Mouse (Mus musculus): ENCODE measurements at regions not wholly inside any gene's neighbourhood (a gene's known extent, or its start where the extent isn't known, plus 50 kb on each side); places are given as distances from the start of the nearest gene placed in this dataset.

DNA sequence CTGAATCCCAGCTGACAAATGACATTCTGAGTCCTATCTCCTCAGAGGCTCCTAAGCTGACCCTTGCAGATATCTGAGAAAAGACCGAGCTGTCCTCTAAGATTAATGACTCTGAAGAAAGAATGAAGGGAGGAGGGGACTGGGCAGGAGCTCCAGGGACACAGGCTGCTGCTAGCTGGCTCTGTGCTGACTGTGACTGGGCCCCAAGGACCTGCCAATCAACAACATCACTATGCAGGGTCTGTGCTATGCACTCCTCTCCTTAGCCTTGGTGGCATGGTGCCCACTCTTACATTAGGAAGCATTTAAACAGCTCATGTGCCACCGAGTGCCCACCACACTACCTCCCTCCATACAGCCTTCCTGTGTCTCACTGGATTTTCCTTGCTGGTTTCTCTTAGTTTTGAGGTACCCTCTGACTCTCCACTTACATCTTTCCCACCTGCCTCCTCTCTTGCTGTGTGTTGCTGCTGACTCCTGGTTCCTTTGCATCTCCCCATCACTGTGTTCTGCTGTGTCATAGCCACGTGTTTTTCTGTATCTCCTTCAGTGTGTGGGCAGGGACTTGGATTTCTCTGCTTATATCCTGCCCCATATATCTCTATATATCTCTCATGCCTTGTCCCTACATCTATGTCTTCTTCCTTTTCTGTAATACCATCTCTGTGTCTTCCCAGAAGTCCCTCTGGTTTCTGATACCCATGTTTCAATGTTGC is 219.4 kb upstream of the Xylt1 start:
- no peaks in the 10 kb centered on the region for H3K36me3 ChIP-seq
- no peaks in the 10 kb centered on the region for H3K27me3 ChIP-seq (ENCODE audit: low read depth, poor library complexity, severe bottlenecking)
- no peak for DNase-seq (ENCODE audit: low spot score)
- H3K4me1 ChIP-seq, result peaks cover 9% of the 10 kb centered on the region; the same call in 1 of the 2 replicates
- H3K9me3 ChIP-seq (replicated peaks), result no peaks in the 10 kb centered on the region
- no peak overlapping the region for H3K4me3 ChIP-seq
- no peak overlapping the region for H3K27ac ChIP-seq (replicated peaks)
- 58% methylated on average over 3 of the region's 3 CpGs for WGBS

DNA sequence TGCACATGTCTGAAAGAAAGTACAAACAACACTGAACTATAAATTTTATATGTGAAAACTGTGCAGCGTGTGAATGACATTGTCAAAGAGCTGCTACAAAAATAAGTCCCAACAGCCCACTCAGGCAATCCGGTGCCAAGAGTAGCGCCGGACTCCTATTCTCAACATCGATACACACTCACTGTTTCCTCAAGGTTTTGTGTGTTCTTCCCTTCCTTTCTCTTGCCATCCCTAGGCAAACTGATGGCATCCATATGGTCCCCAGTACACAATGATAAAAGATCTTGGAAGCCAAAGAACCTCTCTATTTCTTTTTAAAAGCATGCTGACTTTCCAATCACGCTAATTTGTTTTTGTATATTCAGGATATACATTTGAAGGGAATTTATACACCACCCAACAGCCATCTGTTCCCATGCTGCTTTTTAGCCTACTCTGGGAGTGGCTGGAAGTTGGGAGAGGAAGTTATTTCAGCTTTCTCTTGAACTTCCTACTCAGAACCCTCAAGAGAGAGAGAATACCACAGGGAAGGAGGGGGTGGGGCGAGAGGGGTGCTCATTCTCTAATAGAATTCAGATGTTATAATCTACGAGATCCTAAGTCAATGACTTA is 205.9 kb upstream of the Xylt1 start:
- H3K27ac ChIP-seq (replicated peaks), result no peak overlapping the region
- no peaks in the 10 kb centered on the region for H3K4me1 ChIP-seq
- no peaks in the 10 kb centered on the region for H3K9me3 ChIP-seq (replicated peaks)
- H3K27me3 ChIP-seq (ENCODE audit: low read depth, poor library complexity, severe bottlenecking), result no peaks in the 10 kb centered on the region
- H3K4me3 ChIP-seq, result no peak overlapping the region
- DNase-seq (ENCODE audit: low spot score), result no peak
- H3K36me3 ChIP-seq, result no peaks in the 10 kb centered on the region
- WGBS, result 92% methylated on average over 8 of the region's 8 CpGs

DNA sequence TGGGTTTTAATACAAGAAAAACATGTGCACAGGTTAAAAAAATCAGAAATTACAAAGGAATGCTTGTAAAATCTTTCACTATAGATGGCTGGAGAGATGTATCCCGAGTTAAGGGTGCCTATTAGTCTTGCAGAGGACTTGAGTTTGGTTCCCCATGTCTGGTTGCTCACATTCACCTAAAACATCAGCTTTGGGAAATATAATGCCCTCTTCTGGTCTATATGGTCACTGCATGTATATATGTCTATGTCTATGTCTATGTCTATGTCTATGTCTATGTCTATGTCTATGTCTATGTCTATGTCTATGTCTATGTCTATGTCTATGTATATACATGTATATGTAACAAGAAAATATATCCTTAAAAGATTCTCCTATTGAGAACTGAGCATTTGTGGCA is 196.8 kb upstream of the Xylt1 start:
- Histone ChIP-seq H3K9me3 (replicated peaks) (no peaks in the 10 kb centered on the region), H3K4me1 (no peaks in the 10 kb centered on the region), H3K27me3 (ENCODE audit: low read depth, poor library complexity, severe bottlenecking) (no peaks in the 10 kb centered on the region), H3K27ac (replicated peaks) (no peak overlapping the region), H3K4me3 (no peak overlapping the region), H3K36me3 (no peaks in the 10 kb centered on the region)
- 60% methylated on average over 1 of the region's 1 CpGs for WGBS
- DNase-seq (ENCODE audit: low spot score), result no peak

GRCm38 (mm10) chr7:117185891-117186290 is 194.9 kb upstream of the Xylt1 start:
- DNase-seq (ENCODE audit: low spot score), result no peak
- Histone ChIP-seq H3K4me1 (no peaks in the 10 kb centered on the region), H3K9me3 (replicated peaks) (no peaks in the 10 kb centered on the region), H3K27ac (replicated peaks) (no peak overlapping the region), H3K27me3 (ENCODE audit: low read depth, poor library complexity, severe bottlenecking) (no peaks in the 10 kb centered on the region), H3K4me3 (no peak overlapping the region), H3K36me3 (no peaks in the 10 kb centered on the region)
- 86% methylated on average over 1 of the region's 1 CpGs for WGBS

- Histone ChIP-seq H3K27ac (replicated peaks) (no peak overlapping the region), H3K36me3 (no peaks in the 10 kb centered on the region), H3K4me3 (no peak overlapping the region), H3K9me3 (replicated peaks) (no peaks in the 10 kb centered on the region), H3K27me3 (ENCODE audit: low read depth, poor library complexity, severe bottlenecking) (no peaks in the 10 kb centered on the region), H3K4me1 (no peaks in the 10 kb centered on the region)
- no peak for DNase-seq (ENCODE audit: low spot score)
- WGBS, result 82% methylated on average over 3 of the region's 3 CpGs
Measured at GRCm38 (mm10) chr7:117196611-117197010, 184.2 kb upstream of the Xylt1 start.

DNA sequence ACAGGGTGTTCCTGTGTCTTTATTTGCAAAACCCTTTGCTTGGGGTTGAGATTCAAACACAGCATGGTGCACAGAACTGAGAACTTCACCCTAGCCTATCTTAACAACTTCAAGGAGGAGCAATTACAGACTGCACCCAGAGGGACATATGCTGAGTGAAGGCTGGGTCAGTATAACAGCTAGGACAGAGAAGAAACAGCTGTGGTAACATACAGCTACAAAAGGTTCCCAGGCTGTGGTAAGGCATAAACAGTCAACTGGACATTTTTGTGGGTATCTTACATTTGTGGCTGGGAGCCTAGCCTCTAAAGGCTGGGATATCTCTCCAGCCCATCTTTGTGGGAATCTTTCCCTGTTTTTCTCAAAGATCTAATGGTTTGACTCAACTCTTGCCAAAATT is 154.5 kb upstream of the Xylt1 start:
- no peak overlapping the region for H3K4me3 ChIP-seq
- no peaks in the 10 kb centered on the region for H3K36me3 ChIP-seq
- H3K27ac ChIP-seq (replicated peaks), result no peak overlapping the region
- no peak for DNase-seq (ENCODE audit: low spot score)
- H3K27me3 ChIP-seq (ENCODE audit: low read depth, poor library complexity, severe bottlenecking), result no peaks in the 10 kb centered on the region
- H3K9me3 ChIP-seq (replicated peaks), result no peaks in the 10 kb centered on the region
- no peaks in the 10 kb centered on the region for H3K4me1 ChIP-seq

GRCm38 (mm10) chr7:117229619-117230018 is 151.2 kb upstream of the Xylt1 start:
- Histone ChIP-seq H3K4me3 (no peak overlapping the region), H3K27me3 (ENCODE audit: low read depth, poor library complexity, severe bottlenecking) (no peaks in the 10 kb centered on the region), H3K4me1 (no peaks in the 10 kb centered on the region), H3K9me3 (replicated peaks) (no peaks in the 10 kb centered on the region), H3K27ac (replicated peaks) (no peak overlapping the region), H3K36me3 (no peaks in the 10 kb centered on the region)
- DNase-seq (ENCODE audit: low spot score), result no peak
- WGBS, result 77% methylated on average over 5 of the region's 5 CpGs

DNA sequence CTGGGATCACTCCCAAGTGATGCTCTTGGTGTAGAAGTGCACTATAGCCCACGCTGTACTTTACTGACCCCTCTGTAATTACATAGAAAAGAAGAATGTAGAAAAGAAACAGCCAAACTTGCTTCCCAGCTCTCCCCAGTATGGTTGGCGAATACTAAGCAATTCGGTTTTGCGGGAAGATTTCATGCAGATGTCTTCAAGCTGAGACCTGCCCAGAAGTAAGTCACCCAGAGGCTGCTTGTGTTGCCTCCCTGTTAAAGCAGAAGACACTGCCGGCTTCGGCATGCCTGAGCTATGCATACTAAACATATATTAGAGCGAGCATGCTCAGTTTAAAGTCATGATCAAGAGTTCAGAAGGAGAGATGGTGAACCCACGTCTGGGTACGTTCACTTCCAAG is 124.0 kb upstream of the Xylt1 start:
- H3K36me3 ChIP-seq, result no peaks in the 10 kb centered on the region
- no peak overlapping the region for H3K4me3 ChIP-seq
- no peak overlapping the region; the same call in 1 of the 2 replicates for H3K27ac ChIP-seq (replicated peaks)
- no peaks in the 10 kb centered on the region for H3K9me3 ChIP-seq (replicated peaks)
- peaks cover 23% of the 10 kb centered on the region for H3K4me1 ChIP-seq
- no peak for DNase-seq (ENCODE audit: low spot score)
- no peaks in the 10 kb centered on the region for H3K27me3 ChIP-seq (ENCODE audit: low read depth, poor library complexity, severe bottlenecking)
- 89% methylated on average over 9 of the region's 9 CpGs for WGBS

DNA sequence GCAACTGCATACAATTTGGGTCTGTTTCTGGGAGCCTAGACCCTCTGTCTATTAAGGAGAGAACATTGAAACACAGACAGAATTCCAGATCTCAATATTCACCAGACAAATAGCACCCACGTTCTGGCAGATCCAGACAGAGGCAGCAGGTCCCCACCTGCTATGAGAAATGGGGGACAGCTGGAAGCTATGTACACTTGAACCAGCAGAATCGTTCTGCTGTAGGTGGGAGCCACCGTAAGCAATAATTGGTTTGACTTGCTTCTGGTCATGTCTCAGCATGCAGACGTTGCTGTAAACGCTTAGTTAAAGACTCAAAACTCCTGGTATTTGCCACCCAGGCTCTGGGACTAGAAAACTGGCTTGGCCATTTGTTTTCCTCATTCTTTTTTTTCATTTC is 122.2 kb upstream of the Xylt1 start:
- Histone ChIP-seq H3K4me3 (no peak overlapping the region), H3K27me3 (ENCODE audit: low read depth, poor library complexity, severe bottlenecking) (no peaks in the 10 kb centered on the region), H3K36me3 (no peaks in the 10 kb centered on the region), H3K4me1 (peaks cover 23% of the 10 kb centered on the region), H3K27ac (replicated peaks) (no peak overlapping the region), H3K9me3 (replicated peaks) (no peaks in the 10 kb centered on the region)
- no peak for DNase-seq (ENCODE audit: low spot score)
- WGBS, result 87% methylated on average over 5 of the region's 5 CpGs

DNA sequence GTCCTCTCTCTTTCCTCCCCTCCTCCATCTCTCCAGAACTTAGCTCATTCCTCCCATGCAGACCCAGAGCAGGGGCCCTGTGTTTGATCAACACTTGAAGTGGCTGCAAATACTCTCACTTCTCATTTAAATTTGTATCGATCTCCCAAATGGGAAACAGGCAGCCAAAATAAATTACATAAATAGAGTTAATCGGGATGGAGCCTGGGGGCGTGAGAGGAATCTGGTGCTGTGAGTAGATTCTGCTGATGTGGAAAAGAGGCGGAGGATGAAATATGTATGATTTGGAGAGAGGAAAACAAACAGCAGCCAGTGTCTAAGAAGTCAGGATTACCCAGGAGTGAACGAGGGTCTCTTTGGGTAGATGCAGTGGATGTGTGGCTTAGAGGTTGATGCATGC is 121.6 kb upstream of the Xylt1 start:
- Histone ChIP-seq H3K4me1 (peaks cover 23% of the 10 kb centered on the region), H3K27ac (replicated peaks) (no peak overlapping the region), H3K4me3 (no peak overlapping the region), H3K9me3 (replicated peaks) (no peaks in the 10 kb centered on the region), H3K36me3 (no peaks in the 10 kb centered on the region), H3K27me3 (ENCODE audit: low read depth, poor library complexity, severe bottlenecking) (no peaks in the 10 kb centered on the region)
- DNase-seq (ENCODE audit: low spot score), result no peak
- 70% methylated on average over 5 of the region's 5 CpGs for WGBS

DNA sequence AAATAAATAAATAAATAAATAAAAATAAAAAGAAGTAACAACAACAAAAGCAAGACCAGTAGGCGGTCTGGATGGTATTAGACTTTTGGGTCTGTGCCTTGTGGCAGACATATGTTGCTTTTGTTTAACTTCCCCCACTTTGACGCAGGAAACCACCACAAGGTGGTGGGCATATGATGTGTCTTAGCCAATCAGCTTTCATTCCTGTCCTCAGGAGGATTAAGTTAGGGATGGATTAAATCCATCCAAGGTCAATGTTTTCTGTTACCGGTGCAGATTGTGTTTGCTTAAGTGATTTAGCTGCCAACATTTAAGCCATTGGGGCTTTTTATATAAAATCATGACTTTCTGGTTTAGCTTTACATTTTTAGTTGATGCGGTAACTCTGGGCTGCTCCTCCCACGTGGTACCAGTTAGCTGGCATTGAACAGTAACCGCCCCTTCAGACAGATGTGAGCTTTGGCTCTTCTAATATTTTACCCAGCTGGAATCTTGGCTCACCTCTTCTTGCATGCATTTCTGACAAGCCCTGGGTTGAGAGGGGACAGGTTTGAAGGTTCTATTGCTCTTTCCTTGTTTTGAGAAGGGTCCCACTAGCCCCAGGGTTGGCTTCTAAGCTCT is 121.0 kb upstream of the Xylt1 start:
- peaks cover 23% of the 10 kb centered on the region for H3K4me1 ChIP-seq
- no peaks in the 10 kb centered on the region for H3K27me3 ChIP-seq (ENCODE audit: low read depth, poor library complexity, severe bottlenecking)
- H3K36me3 ChIP-seq, result no peaks in the 10 kb centered on the region
- no peak overlapping the region for H3K27ac ChIP-seq (replicated peaks)
- no peak overlapping the region for H3K4me3 ChIP-seq
- no peaks in the 10 kb centered on the region for H3K9me3 ChIP-seq (replicated peaks)
- 72% methylated on average over 6 of the region's 6 CpGs for WGBS
- no peak for DNase-seq (ENCODE audit: low spot score)

GRCm38 (mm10) chr7:117260596-117260995 is 120.2 kb upstream of the Xylt1 start:
- H3K9me3 ChIP-seq (replicated peaks), result no peaks in the 10 kb centered on the region
- no peaks in the 10 kb centered on the region for H3K36me3 ChIP-seq
- no peaks in the 10 kb centered on the region for H3K27me3 ChIP-seq (ENCODE audit: low read depth, poor library complexity, severe bottlenecking)
- H3K4me1 ChIP-seq, result peaks cover 23% of the 10 kb centered on the region
- DNase-seq (ENCODE audit: low spot score), result no peak
- no peak overlapping the region for H3K27ac ChIP-seq (replicated peaks)
- H3K4me3 ChIP-seq, result no peak overlapping the region
- WGBS, result 65% methylated on average over 3 of the region's 3 CpGs

- H3K36me3 ChIP-seq, result no peaks in the 10 kb centered on the region
- no peak for DNase-seq (ENCODE audit: low spot score)
- no peaks in the 10 kb centered on the region for H3K27me3 ChIP-seq (ENCODE audit: low read depth, poor library complexity, severe bottlenecking)
- peaks cover 17% of the 10 kb centered on the region for H3K4me1 ChIP-seq
- no peaks in the 10 kb centered on the region for H3K9me3 ChIP-seq (replicated peaks)
- H3K4me3 ChIP-seq, result no peak overlapping the region
- no peak overlapping the region for H3K27ac ChIP-seq (replicated peaks)
- 92% methylated on average over 12 of the region's 12 CpGs for WGBS
Measured at GRCm38 (mm10) chr7:117263126-117263525, 117.7 kb upstream of the Xylt1 start.
